Mouse (Mus musculus): ENCODE measurements around the gene Bend5. TPM values are rescaled to one million over a fixed set of nuclear protein-coding genes. Genes with fewer than 3 reads are reported as not detected.

Bend5 gene
- polyA plus RNA-seq, 1 experiment from 2014 or later: 22.3 TPM

GRCm38 (mm10) chr4:111501441-111501840 lies 86.6 kb downstream of the Bend5 start:
- Histone ChIP-seq H3K4me2 (no peak overlapping the region), H3K9me3 (ENCODE audit: low read depth, low read length) (no peaks in the 10 kb centered on the region), H3K9ac (no peak overlapping the region), H3K27ac (ENCODE audit: low read depth) (no peak overlapping the region), H3K4me3 (ENCODE audit: low read depth, low read length) (no peak overlapping the region), H3K36me3 (ENCODE audit: insufficient read depth) (no peaks in the 10 kb centered on the region), H3K4me1 (ENCODE audit: insufficient read depth) (no peaks in the 10 kb centered on the region), H3K27me3 (ENCODE audit: insufficient read depth, low read length) (no peaks in the 10 kb centered on the region)
- WGBS: 87% methylated on average over 1 of the region's 1 CpGs
- no peak for DNase-seq
- ATAC-seq (ENCODE audit: insufficient read depth): no peak
- TF ChIP-seq CTCF (IDR thresholded peaks at IDR 0.05; ENCODE audit: low read depth): no peak

GRCm38 (mm10) chr4:111502965-111503727 lies 88.3 kb downstream of the Bend5 start:
- H3K4me3 ChIP-seq (ENCODE audit: low read depth, low read length): no peak overlapping the region
- H3K9ac ChIP-seq: no peak overlapping the region
- no peak overlapping the region for H3K27ac ChIP-seq (ENCODE audit: low read depth)
- no peaks in the 10 kb centered on the region for H3K36me3 ChIP-seq (ENCODE audit: insufficient read depth)
- WGBS: 49% methylated on average over 5 of the region's 5 CpGs
- no peaks in the 10 kb centered on the region for H3K9me3 ChIP-seq (ENCODE audit: low read depth, low read length)
- H3K4me1 ChIP-seq (ENCODE audit: insufficient read depth): no peaks in the 10 kb centered on the region
- no peak for DNase-seq
- no peak for TF ChIP-seq CTCF (IDR thresholded peaks at IDR 0.05; ENCODE audit: low read depth)
- no peak for ATAC-seq (ENCODE audit: insufficient read depth)
- H3K27me3 ChIP-seq (ENCODE audit: insufficient read depth, low read length): no peaks in the 10 kb centered on the region
- H3K4me2 ChIP-seq: no peak overlapping the region

GRCm38 (mm10) chr4:111504952-111505351 lies 90.1 kb downstream of the Bend5 start:
- Histone ChIP-seq H3K36me3 (ENCODE audit: insufficient read depth) (no peaks in the 10 kb centered on the region), H3K4me1 (ENCODE audit: insufficient read depth) (no peaks in the 10 kb centered on the region), H3K27me3 (ENCODE audit: insufficient read depth, low read length) (no peaks in the 10 kb centered on the region), H3K27ac (ENCODE audit: low read depth) (no peak overlapping the region), H3K4me3 (ENCODE audit: low read depth, low read length) (no peak overlapping the region), H3K9ac (no peak overlapping the region), H3K4me2 (no peak overlapping the region), H3K9me3 (ENCODE audit: low read depth, low read length) (no peaks in the 10 kb centered on the region)
- ATAC-seq (ENCODE audit: insufficient read depth) (no peak), DNase-seq (no peak)
- 76% methylated on average over 2 of the region's 2 CpGs for WGBS
- TF ChIP-seq CTCF (IDR thresholded peaks at IDR 0.05; ENCODE audit: low read depth): no peak
